Mouse (Mus musculus) liver, embryonic 11.5 days (tissue): ENCODE results near the gene Olfr767. TPM values are rescaled to one million over a fixed set of nuclear protein-coding genes. Genes with fewer than 3 reads are reported as not detected.
"Not testable (repeated sequence)": the region's sequence is repeated elsewhere in the genome, so short reads cannot be mapped to it uniquely, and the experiment has no call there.

Source experiments
- ATAC-seq: fragments of 200-750 bp; cut with Nextera tagmentation; replicated peaks from 2 replicates; pipeline ENCODE4 v1.8.0; 2017; ENCODE audit warnings: moderate number of reproducible peaks, mild to moderate bottlenecking, moderate TSS enrichment, moderate library complexity; ENCODE audit not compliant: low FRiP score
- DNase-seq: peaks from one replicate; pipeline ENCODE4 v3.0.0-alpha.2; 2017; ENCODE audit warnings: low spot score
- H3K27ac ChIP-seq: fragments of 300-500 bp; sonication (generic); 2 replicates; pipeline ENCODE4 v1.5.1; 2014; ENCODE audit warnings: mild to moderate bottlenecking, low read depth, low read length, control low read depth
- H3K27me3 ChIP-seq: fragments of 300-500 bp; sonication (generic); replicated peaks from 2 replicates; pipeline ENCODE4 v1.6.1; 2014; ENCODE audit warnings: low read length, mixed read lengths; ENCODE audit not compliant: control insufficient read depth, insufficient read depth
- H3K36me3 ChIP-seq: fragments of 300-500 bp; sonication (generic); 2 replicates; pipeline ENCODE4 v1.6.1; 2014; ENCODE audit warnings: mild to moderate bottlenecking, low read length, moderate library complexity, mixed read lengths; ENCODE audit not compliant: control insufficient read depth, insufficient read depth
- H3K4me1 ChIP-seq: fragments of 300-500 bp; sonication (generic); replicated peaks from 2 replicates; pipeline ENCODE4 v1.6.1; 2014; ENCODE audit warnings: low read length, mixed read lengths; ENCODE audit not compliant: control insufficient read depth, insufficient read depth
- H3K4me2 ChIP-seq: fragments of 300-500 bp; sonication (generic); 2 replicates; pipeline ENCODE4 v1.6.1; 2014; ENCODE audit warnings: mild to moderate bottlenecking, control low read depth, moderate library complexity
- H3K4me3 ChIP-seq: fragments of 300-500 bp; sonication (generic); 2 replicates; pipeline ENCODE4 v1.5.1; 2014; ENCODE audit warnings: low read depth, low read length, control low read depth
- H3K9ac ChIP-seq: fragments of 300-500 bp; sonication (generic); 2 replicates; pipeline ENCODE4 v1.6.1; 2014; ENCODE audit warnings: low read depth, low read length, control low read depth
- H3K9me3 ChIP-seq: fragments of 300-500 bp; sonication (generic); 2 replicates; pipeline ENCODE4 v1.6.1; 2016; ENCODE audit warnings: low read length, inconsistent platforms, mixed read lengths; ENCODE audit not compliant: control insufficient read depth
- WGBS: fragments of 180-500 bp; shearing (Covaris S2); extraction: QIAGEN DNeasy Blood & Tissue Kit; methylation state at CpG from one replicate; pipeline ENCODE4 v1.1.7; 2014; 5-methylcytosine and 5-hydroxymethylcytosine counted together
- polyA plus RNA-seq: library from polyadenylated mRNA; unstranded; fragments of >200 nt; fragmentation: Nextera tagmentation; extraction: Ambion mirVana; gene quantifications from 2 replicates; pipeline ENCODE4 v1.2.1, GENCODE M21; 2014

The Olfr767 gene
- not detected in 2 replicates for polyA plus RNA-seq

- not testable (repeated sequence) for H3K4me1 ChIP-seq, H3K9me3 ChIP-seq, H3K36me3 ChIP-seq, H3K4me2 ChIP-seq, H3K27ac ChIP-seq, DNase-seq, H3K27me3 ChIP-seq, H3K9ac ChIP-seq, ATAC-seq, H3K4me3 ChIP-seq
Observed at GRCm38 (mm10) chr10:129082810-129083209, at the start of gene Olfr767. Olfr767 (minus strand) TSS chr10:129082910.

- H3K4me2 ChIP-seq: no peak within 1 kb of the TSS
- no peaks in the 10 kb centered on the region for H3K27me3 ChIP-seq
- H3K36me3 ChIP-seq: no peaks in the 10 kb centered on the region
- no peak within 1 kb of the TSS for H3K9ac ChIP-seq
- H3K4me3 ChIP-seq: no peak within 1 kb of the TSS
- ATAC-seq (no peak), DNase-seq (no peak)
- 82% methylated on average over 2 of the region's 2 CpGs for WGBS
- H3K27ac ChIP-seq: no peak within 1 kb of the TSS
- no peaks in the 10 kb centered on the region for H3K9me3 ChIP-seq
- no peaks in the 10 kb centered on the region for H3K4me1 ChIP-seq
Observed at GRCm38 (mm10) chr10:129117761-129118160, 35.1 kb upstream of the Olfr767 start, which contains the start of gene Olfr769. Olfr769 (minus strand) TSS chr10:129117861.

GRCm38 (mm10) chr10:129115146-129115545 lies 32.4 kb upstream of the Olfr767 start:
- Histone ChIP-seq H3K9ac (no peak overlapping the region), H3K27ac (no peak overlapping the region)

GRCm38 (mm10) chr10:129101231-129101630 lies 18.5 kb upstream of the Olfr767 start:
- WGBS: 43% methylated on average over 3 of the region's 3 CpGs
- Histone ChIP-seq H3K4me2 (no peak overlapping the region), H3K27me3 (no peaks in the 10 kb centered on the region)

More at GRCm38 (mm10) chr10:129115146-129115545, 32.4 kb upstream of the Olfr767 start:
- Histone ChIP-seq H3K4me1 (no peaks in the 10 kb centered on the region), H3K4me2 (no peak overlapping the region), H3K9me3 (peaks cover 5% of the 10 kb centered on the region; the same call in 1 of the 2 replicates), H3K27me3 (no peaks in the 10 kb centered on the region), H3K4me3 (no peak overlapping the region), H3K36me3 (no peaks in the 10 kb centered on the region)
- WGBS: 90% methylated on average over 3 of the region's 3 CpGs
- DNase-seq (no peak), ATAC-seq (no peak)

GRCm38 (mm10) chr10:129099275-129099674 lies 16.6 kb upstream of the Olfr767 start, which contains the start of gene Olfr768:
Olfr768 (minus strand) TSS chr10:129099375.
- Histone ChIP-seq H3K36me3 (no peaks in the 10 kb centered on the region), H3K4me1 (no peaks in the 10 kb centered on the region), H3K4me2 (no peak within 1 kb of the TSS), H3K9ac (no peak within 1 kb of the TSS), H3K9me3 (no peaks in the 10 kb centered on the region), H3K27me3 (no peaks in the 10 kb centered on the region), H3K27ac (no peak within 1 kb of the TSS), H3K4me3 (no peak within 1 kb of the TSS)
- no peak for DNase-seq
- no peak for ATAC-seq
- WGBS: 71% methylated on average over 1 of the region's 1 CpGs

More at GRCm38 (mm10) chr10:129101231-129101630, 18.5 kb upstream of the Olfr767 start:
- Histone ChIP-seq H3K9ac (no peak overlapping the region), H3K4me1 (no peaks in the 10 kb centered on the region), H3K27ac (no peak overlapping the region), H3K4me3 (no peak overlapping the region), H3K36me3 (no peaks in the 10 kb centered on the region), H3K9me3 (no peaks in the 10 kb centered on the region)
- DNase-seq (no peak), ATAC-seq (no peak)

- H3K27ac ChIP-seq: no peak within 1 kb of the TSS
- ATAC-seq (no peak), DNase-seq (no peak)
- no peak within 1 kb of the TSS for H3K4me2 ChIP-seq
- H3K36me3 ChIP-seq: no peaks in the 10 kb centered on the region
- no peaks in the 10 kb centered on the region for H3K9me3 ChIP-seq
- no peaks in the 10 kb centered on the region for H3K4me1 ChIP-seq
- no peak within 1 kb of the TSS for H3K9ac ChIP-seq
- H3K4me3 ChIP-seq: no peak within 1 kb of the TSS
- H3K27me3 ChIP-seq: no peaks in the 10 kb centered on the region
- 76% methylated on average over 2 of the region's 2 CpGs for WGBS
Observed at GRCm38 (mm10) chr10:129068877-129069276, 13.8 kb downstream of the Olfr767 start, which contains the start of gene Olfr766-ps1. Olfr766-ps1 (minus strand) TSS chr10:129068977.

- not testable (repeated sequence) for H3K9me3 ChIP-seq, H3K4me1 ChIP-seq, ATAC-seq, H3K4me3 ChIP-seq, H3K4me2 ChIP-seq, DNase-seq, H3K36me3 ChIP-seq, H3K27ac ChIP-seq, H3K27me3 ChIP-seq, H3K9ac ChIP-seq
Observed at GRCm38 (mm10) chr10:129049898-129050297, 32.8 kb downstream of the Olfr767 start, which contains the start of gene Olfr765. Olfr765 (minus strand) TSS chr10:129049998.

- 61% methylated on average over 3 of the region's 3 CpGs for WGBS
- H3K27me3 ChIP-seq: no peaks in the 10 kb centered on the region
- ATAC-seq: no peak
Observed at GRCm38 (mm10) chr10:129039796-129040195, 42.9 kb downstream of the Olfr767 start, which contains the start of gene Olfr764-ps1. Olfr764-ps1 (minus strand) TSS chr10:129039896.

GRCm38 (mm10) chr10:129028343-129028742 lies 54.4 kb downstream of the Olfr767 start:
- Histone ChIP-seq H3K4me3 (no peak overlapping the region), H3K4me2 (no peak overlapping the region), H3K27me3 (no peaks in the 10 kb centered on the region), H3K9me3 (no peaks in the 10 kb centered on the region), H3K36me3 (no peaks in the 10 kb centered on the region), H3K4me1 (no peaks in the 10 kb centered on the region), H3K27ac (no peak overlapping the region), H3K9ac (no peak overlapping the region)
- DNase-seq (no peak), ATAC-seq (no peak)
- 82% methylated on average over 2 of the region's 2 CpGs for WGBS

More at GRCm38 (mm10) chr10:129039796-129040195, 42.9 kb downstream of the Olfr767 start, which contains the start of gene Olfr764-ps1:
- Histone ChIP-seq H3K36me3 (no peaks in the 10 kb centered on the region), H3K4me3 (no peak within 1 kb of the TSS), H3K27ac (no peak within 1 kb of the TSS), H3K9ac (no peak within 1 kb of the TSS), H3K9me3 (no peaks in the 10 kb centered on the region), H3K4me1 (no peaks in the 10 kb centered on the region), H3K4me2 (no peak within 1 kb of the TSS)
- DNase-seq: no peak
